Comparison of ENCODE assay signal across 19 mouse cellular contexts in genomic region chr2:123274866-123275735, GRCm38 (mm10).
DNase-seq lines count a peak whose midpoint lies in the region; ATAC-seq and TF ChIP-seq lines count a peak whose summit lies in the region.
"Had no signal": no experiment of that assay in that cellular context is flagged by ENCODE, and none has a peak within 500 bp of the region (broad histone marks: within the 10 kb centered on the region; RNA-seq: fewer than 3 reads in every experiment).

No protein-coding gene starts in this region.

- no peak for TF ChIP-seq EP300 in liver, postnatal 0 days (IDR thresholded peaks at IDR 0.05; ENCODE audit: low read depth)

- no peaks in the 10 kb centered on the region for H3K9me3 ChIP-seq in embryonic facial prominence, embryonic 14.5 days (ENCODE audit: control insufficient read depth, low read length)
- H3K9me3 ChIP-seq in embryonic facial prominence, embryonic 10.5 days, result no peaks in the 10 kb centered on the region
- H3K9me3 ChIP-seq in limb, embryonic 11.5 days (ENCODE audit: control insufficient read depth, low read length), result no peaks in the 10 kb centered on the region
- H3K9me3 ChIP-seq in limb, embryonic 10.5 days (replicated peaks), result no peaks in the 10 kb centered on the region
- H3K9me3 ChIP-seq in hindbrain, postnatal 0 days (ENCODE audit: low read length), result no peaks in the 10 kb centered on the region
- H3K9me3 ChIP-seq in liver, postnatal 0 days (ENCODE audit: low read length), result no peaks in the 10 kb centered on the region
- H3K9me3 ChIP-seq: heart, embryonic 10.5 days; intestine, embryonic 15.5 days; kidney, embryonic 15.5 days; liver, embryonic 15.5 days had no signal

- H3K4me2 ChIP-seq in embryonic facial prominence, embryonic 14.5 days (ENCODE audit: low read depth, low read length), result no peak overlapping the region
- H3K4me2 ChIP-seq in limb, embryonic 11.5 days (ENCODE audit: low read depth, severe bottlenecking), result no peak overlapping the region
- H3K4me2 ChIP-seq in hindbrain, postnatal 0 days (ENCODE audit: low read depth, low read length), result no peak overlapping the region
- H3K4me2 ChIP-seq in liver, postnatal 0 days (ENCODE audit: low read depth, low read length), result no peak overlapping the region
- H3K4me2 ChIP-seq: intestine, embryonic 15.5 days; kidney, embryonic 15.5 days; liver, embryonic 15.5 days had no signal

- peak; percentile 33; the same call in 1 of the 2 replicates for ATAC-seq in embryonic facial prominence, embryonic 14.5 days (ENCODE audit: low read depth)
- 0 out of 2 replicates have a peak, but pooled peaks have one; percentile 31 for ATAC-seq in limb, embryonic 11.5 days (ENCODE audit: insufficient number of reproducible peaks, low FRiP score, low TSS enrichment, low read depth)
- ATAC-seq in hindbrain, postnatal 0 days, result peak; percentile 93
- ATAC-seq in liver, postnatal 0 days, result no peak
- ATAC-seq: intestine, embryonic 15.5 days had no signal

- no peak overlapping the region for H3K27ac ChIP-seq in embryonic facial prominence, embryonic 14.5 days (replicated peaks; ENCODE audit: low read depth, low read length)
- H3K27ac ChIP-seq in embryonic facial prominence, embryonic 10.5 days (replicated peaks), result no peak overlapping the region
- H3K27ac ChIP-seq in limb, embryonic 11.5 days (replicated peaks; ENCODE audit: low read depth, low read length), result no peak overlapping the region
- H3K27ac ChIP-seq in limb, embryonic 10.5 days, result no peak overlapping the region
- 0 out of 2 replicates have a peak overlapping the region, but pooled peaks have one; percentile 22 for H3K27ac ChIP-seq in hindbrain, postnatal 0 days
- no peak overlapping the region for H3K27ac ChIP-seq in liver, postnatal 0 days (ENCODE audit: low read depth)
- H3K27ac ChIP-seq: heart, embryonic 10.5 days; intestine, embryonic 15.5 days; kidney, embryonic 15.5 days; liver, embryonic 15.5 days had no signal

- H3K4me1 ChIP-seq in embryonic facial prominence, embryonic 14.5 days (ENCODE audit: control insufficient read depth, insufficient read depth, low read length), result no peaks in the 10 kb centered on the region
- no peaks in the 10 kb centered on the region for H3K4me1 ChIP-seq in embryonic facial prominence, embryonic 10.5 days
- no peaks in the 10 kb centered on the region for H3K4me1 ChIP-seq in limb, embryonic 11.5 days (ENCODE audit: control insufficient read depth, insufficient read depth, low read length)
- no peaks in the 10 kb centered on the region for H3K4me1 ChIP-seq in limb, embryonic 10.5 days
- no peaks in the 10 kb centered on the region for H3K4me1 ChIP-seq in hindbrain, postnatal 0 days (ENCODE audit: insufficient read depth, low read length)
- H3K4me1 ChIP-seq in liver, postnatal 0 days (ENCODE audit: insufficient read depth), result no peaks in the 10 kb centered on the region
- H3K4me1 ChIP-seq: intestine, embryonic 15.5 days; kidney, embryonic 15.5 days; liver, embryonic 15.5 days had no signal

- no peak for TF ChIP-seq CTCF in hindbrain, postnatal 0 days (IDR thresholded peaks at IDR 0.05; ENCODE audit: low read depth)
- no peak for TF ChIP-seq CTCF in liver, postnatal 0 days (IDR thresholded peaks at IDR 0.05; ENCODE audit: low read depth)

- no peak overlapping the region for H3K9ac ChIP-seq in embryonic facial prominence, embryonic 14.5 days (ENCODE audit: low read depth, low read length)
- no peak overlapping the region for H3K9ac ChIP-seq in limb, embryonic 11.5 days (ENCODE audit: low read length)
- no peak overlapping the region for H3K9ac ChIP-seq in hindbrain, postnatal 0 days (replicated peaks; ENCODE audit: low read length)
- no peak overlapping the region for H3K9ac ChIP-seq in liver, postnatal 0 days (replicated peaks)
- H3K9ac ChIP-seq: intestine, embryonic 15.5 days; kidney, embryonic 15.5 days; liver, embryonic 15.5 days had no signal

- no peaks in the 10 kb centered on the region for H3K27me3 ChIP-seq in embryonic facial prominence, embryonic 14.5 days (replicated peaks; ENCODE audit: control insufficient read depth, insufficient read depth, low read length)
- H3K27me3 ChIP-seq in embryonic facial prominence, embryonic 10.5 days (replicated peaks; ENCODE audit: low read depth, poor library complexity, severe bottlenecking), result no peaks in the 10 kb centered on the region
- no peaks in the 10 kb centered on the region for H3K27me3 ChIP-seq in limb, embryonic 11.5 days (ENCODE audit: control insufficient read depth, insufficient read depth, low read length)
- H3K27me3 ChIP-seq in limb, embryonic 10.5 days (ENCODE audit: low read depth, poor library complexity, severe bottlenecking), result no peaks in the 10 kb centered on the region
- H3K27me3 ChIP-seq in hindbrain, postnatal 0 days (ENCODE audit: insufficient read depth, low read length), result no peaks in the 10 kb centered on the region
- no peaks in the 10 kb centered on the region for H3K27me3 ChIP-seq in liver, postnatal 0 days (ENCODE audit: insufficient read depth, low read length)
- H3K27me3 ChIP-seq: CH12.LX; intestine, embryonic 15.5 days; kidney, embryonic 15.5 days; liver, embryonic 15.5 days had no signal

- no peak for DNase-seq in embryonic facial prominence, embryonic 14.5 days (ENCODE audit: low spot score)
- DNase-seq in embryonic facial prominence, embryonic 10.5 days (ENCODE audit: low spot score), result no peak
- no peak for DNase-seq in limb, embryonic 11.5 days (ENCODE audit: low spot score)
- no peak for DNase-seq in limb, embryonic 10.5 days (ENCODE audit: low spot score)
- peak; percentile 76 for DNase-seq in hindbrain, postnatal 0 days (ENCODE audit: low spot score)
- DNase-seq in retina, postnatal 1 day, result peak; percentile 53
- DNase-seq in left cerebral cortex, adult 11 months (ENCODE audit: low spot score), result no peak
- no peak for DNase-seq in liver, postnatal 0 days
- DNase-seq: adrenal gland, postnatal 14 days; cerebellum, adult 9-10 months; embryo, embryonic 11 days; gastrocnemius, postnatal 36 days; lung, postnatal 10 days; thymus, adult 18-20 months had no signal

- H3K4me3 ChIP-seq in embryonic facial prominence, embryonic 14.5 days (ENCODE audit: low read depth, low read length), result no peak overlapping the region
- no peak overlapping the region for H3K4me3 ChIP-seq in embryonic facial prominence, embryonic 10.5 days
- no peak overlapping the region for H3K4me3 ChIP-seq in limb, embryonic 11.5 days (ENCODE audit: low read depth, low read length)
- H3K4me3 ChIP-seq in limb, embryonic 10.5 days, result no peak overlapping the region
- H3K4me3 ChIP-seq in hindbrain, postnatal 0 days (ENCODE audit: low read length), result no peak overlapping the region
- H3K4me3 ChIP-seq in liver, postnatal 0 days (ENCODE audit: low read depth, low read length), result no peak overlapping the region
- H3K4me3 ChIP-seq: heart, embryonic 10.5 days; intestine, embryonic 15.5 days; kidney, embryonic 15.5 days; liver, embryonic 15.5 days had no signal

- 80% methylated on average over 9 of the region's 9 CpGs for WGBS in embryonic facial prominence, embryonic 14.5 days
- 84% methylated on average over 9 of the region's 9 CpGs for WGBS in embryonic facial prominence, embryonic 10.5 days
- 88% methylated on average over 9 of the region's 9 CpGs for WGBS in limb, embryonic 11.5 days
- 89% methylated on average over 9 of the region's 9 CpGs for WGBS in limb, embryonic 10.5 days
- 74% methylated on average over 9 of the region's 9 CpGs for WGBS in hindbrain, postnatal 0 days
- WGBS in liver, postnatal 0 days (ENCODE audit: insufficient replicate concordance), result 77% methylated on average over 9 of the region's 9 CpGs

- H3K36me3 ChIP-seq in embryonic facial prominence, embryonic 14.5 days (ENCODE audit: control insufficient read depth, insufficient read depth, low read length), result no peaks in the 10 kb centered on the region
- H3K36me3 ChIP-seq in embryonic facial prominence, embryonic 10.5 days (replicated peaks), result no peaks in the 10 kb centered on the region
- no peaks in the 10 kb centered on the region for H3K36me3 ChIP-seq in limb, embryonic 11.5 days (ENCODE audit: control insufficient read depth, insufficient read depth, low read length)
- no peaks in the 10 kb centered on the region for H3K36me3 ChIP-seq in limb, embryonic 10.5 days
- no peaks in the 10 kb centered on the region for H3K36me3 ChIP-seq in hindbrain, postnatal 0 days (ENCODE audit: insufficient read depth, low read length)
- no peaks in the 10 kb centered on the region for H3K36me3 ChIP-seq in liver, postnatal 0 days (replicated peaks; ENCODE audit: insufficient read depth, low read length)
- H3K36me3 ChIP-seq: heart, embryonic 10.5 days; intestine, embryonic 15.5 days; kidney, embryonic 15.5 days; liver, embryonic 15.5 days had no signal

Comparison
In these comparisons a context has a peak if more than half of its experiments do, and no peak if none do; other contexts are left out.
1. DNase-seq: peak in hindbrain, postnatal 0 days (single experiment) and retina, postnatal 1 day (single experiment); none in embryonic facial prominence, embryonic 14.5 days (single experiment), embryonic facial prominence, embryonic 10.5 days (single experiment), limb, embryonic 11.5 days (single experiment), limb, embryonic 10.5 days (single experiment), left cerebral cortex, adult 11 months (single experiment) and liver, postnatal 0 days (single experiment).